Mouse (Mus musculus) ES-E14 (cell line): ENCODE results near the gene Tmed9. TPM values are rescaled to one million over a fixed set of nuclear protein-coding genes. Genes with fewer than 3 reads are reported as not detected.

Source experiments
- DNase-seq: peaks from one replicate; pipeline ENCODE4 v3.0.0-alpha.2; 2013; ENCODE audit warnings: low read depth, low spot score
- H3K27ac ChIP-seq: 2 replicates; pipeline ENCODE4 v1.5.1; 2012; ENCODE audit warnings: low read depth, mild to moderate bottlenecking, low read length, moderate library complexity, mixed read lengths; ENCODE audit not compliant: poor library complexity, insufficient read depth, severe bottlenecking
- H3K36me3 ChIP-seq: 2 replicates; pipeline ENCODE4 v1.6.1; 2012; ENCODE audit warnings: mild to moderate bottlenecking, low read length, moderate library complexity, mixed read lengths; ENCODE audit not compliant: control insufficient read depth, poor library complexity, insufficient read depth, severe bottlenecking
- H3K4me1 ChIP-seq, 2 experiments: fragments of 150-350 bp in 1 of 2; sonication (generic) in 1 of 2; 2 replicates each; pipeline ENCODE4 v1.6.1; 2012; ENCODE audit warnings: low read length in 2 of 2, mild to moderate bottlenecking in 1 of 2, mixed read lengths in 1 of 2; ENCODE audit not compliant: control insufficient read depth in 2 of 2, insufficient read depth in 2 of 2, poor library complexity in 1 of 2
- H3K4me3 ChIP-seq, 2 experiments: fragments of 150-350 bp in 1 of 2; sonication (generic) in 1 of 2; 2 replicates each; pipeline ENCODE4 v1.5.1; 2012; ENCODE audit warnings: low read length in 2 of 2, low read depth in 1 of 2, mild to moderate bottlenecking in 1 of 2, mixed read lengths in 1 of 2; ENCODE audit not compliant: insufficient read depth in 1 of 2, poor library complexity in 1 of 2, severe bottlenecking in 1 of 2
- H3K9ac ChIP-seq: 2 replicates; pipeline ENCODE4 v1.6.1; 2012; ENCODE audit warnings: low read depth, mild to moderate bottlenecking, low read length, mixed read lengths; ENCODE audit not compliant: poor library complexity, insufficient read depth, severe bottlenecking
- H3K9me3 ChIP-seq: fragments of 150-350 bp; sonication (generic); 2 replicates; pipeline ENCODE4 v1.6.1; 2012; ENCODE audit warnings: low read depth, mild to moderate bottlenecking, low read length; ENCODE audit not compliant: control insufficient read depth, insufficient read depth
- CHD2 ChIP-seq: IDR thresholded peaks from 2 replicates; pipeline ENCODE4 v1.6.1; 2014; ENCODE audit warnings: mild to moderate bottlenecking, low read depth, low read length, inconsistent platforms
- HCFC1 ChIP-seq: IDR thresholded peaks from 2 replicates; pipeline ENCODE4 v1.6.1; 2012; ENCODE audit warnings: low read length, inconsistent platforms, borderline replicate concordance; ENCODE audit not compliant: insufficient read depth
- MAFK ChIP-seq: IDR thresholded peaks from 2 replicates; pipeline ENCODE4 v1.6.1; 2014; ENCODE audit warnings: mild to moderate bottlenecking, low read depth, low read length, inconsistent platforms; ENCODE audit not compliant: insufficient read depth
- ZC3H11A ChIP-seq: IDR thresholded peaks from 2 replicates; pipeline ENCODE4 v1.6.1; 2012; ENCODE audit warnings: low read depth, mild to moderate bottlenecking, inconsistent platforms, low read length, borderline replicate concordance
- ZNF384 ChIP-seq: IDR thresholded peaks from 2 replicates; pipeline ENCODE4 v1.6.1; 2012; ENCODE audit warnings: low read depth, low read length, inconsistent platforms
- in situ Hi-C, 2 experiments: fragments of 600-800 bp; cut with MboI; formaldehyde crosslinking; loops; one replicate each; pipeline ENCODE4 v1.15.1; 2025; ENCODE audit warnings: low sequenced_read_pairs in 2 of 2, inconsistent platforms in 1 of 2; ENCODE audit not compliant: unreplicated experiment in 2 of 2
- total RNA-seq: library from RNA; depleted of rRNA; stranded (reverse); fragments of 300-350 nt; gene quantifications from 2 replicates; pipeline ENCODE4 v1.2.3, GENCODE M21; 2012

Gene Tmed9
- total RNA-seq, 1 experiment: 363 TPM

DNA sequence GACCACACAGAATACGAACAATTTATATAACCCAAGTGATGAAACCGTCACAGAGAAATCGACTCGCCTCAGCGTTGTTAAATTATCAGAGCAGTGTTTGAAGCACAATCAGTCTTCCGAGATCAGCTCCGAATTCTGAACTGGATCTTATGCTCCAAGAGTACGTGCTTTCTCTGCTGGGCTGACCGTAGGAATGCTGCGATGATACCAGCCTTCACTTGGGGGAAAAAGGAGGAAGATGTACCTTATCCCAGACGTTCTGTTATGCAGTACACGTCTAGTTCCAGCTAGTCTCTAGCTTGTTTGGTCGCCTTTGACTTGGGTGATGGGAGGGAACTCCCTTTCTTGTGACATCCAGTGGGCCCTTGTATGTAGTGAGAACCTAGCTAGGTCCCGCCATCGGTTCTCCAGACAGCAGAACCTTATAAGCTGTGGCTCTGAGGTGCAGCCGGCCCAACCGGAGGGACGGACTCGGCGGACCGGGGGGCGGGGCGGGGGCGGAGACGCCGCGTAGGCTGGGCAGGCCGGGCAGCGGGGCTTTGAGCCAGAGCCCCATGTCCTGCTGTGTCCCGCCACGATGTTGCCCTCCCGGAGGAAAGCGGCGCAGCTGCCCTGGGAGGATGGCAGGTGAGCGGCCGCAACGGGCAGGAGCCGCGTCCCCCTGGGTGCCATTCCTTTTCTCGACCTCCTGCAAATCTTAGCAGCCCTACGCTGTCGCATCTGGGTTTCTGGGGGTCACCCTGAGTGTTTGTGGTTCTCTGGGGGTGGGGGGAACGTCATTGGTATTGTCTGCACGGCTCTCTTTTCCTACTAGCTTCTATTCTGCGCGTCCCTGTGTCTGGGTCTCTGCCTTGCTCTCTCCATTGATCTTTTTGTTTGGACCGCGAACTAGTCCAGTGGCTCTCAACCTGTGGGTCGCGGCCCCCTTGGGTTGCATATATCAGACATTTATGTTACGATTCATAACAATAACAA lies 26.3 kb downstream of the Tmed9 start, which contains the start of gene B4galt7:
B4galt7 (plus strand) TSS at position 331 of the 975 bp plus-strand sequence.
- DNase-seq: peak; percentile 40
- Histone ChIP-seq H3K36me3 (peaks cover 24% of the 10 kb centered on the region), H3K27ac (no peak within 1 kb of the TSS), H3K4me3 (peak within 1 kb of the TSS; percentile 70 to 83), H3K9me3 (no peaks in the 10 kb centered on the region), H3K9ac (peak within 1 kb of the TSS; percentile 80), H3K4me1 (peaks cover 0 to 5% of the 10 kb centered on the region in 2 experiments; a peak in 1 of 4 replicates)
- 0 out of 2 replicates have a peak, but pooled peaks have one; percentile 60 for TF ChIP-seq CHD2
- peak; percentile 85 for TF ChIP-seq HCFC1
- TF ChIP-seq ZNF384: no peak
- TF ChIP-seq MAFK: no peak
- in situ Hi-C loops: no loop called here

DNA sequence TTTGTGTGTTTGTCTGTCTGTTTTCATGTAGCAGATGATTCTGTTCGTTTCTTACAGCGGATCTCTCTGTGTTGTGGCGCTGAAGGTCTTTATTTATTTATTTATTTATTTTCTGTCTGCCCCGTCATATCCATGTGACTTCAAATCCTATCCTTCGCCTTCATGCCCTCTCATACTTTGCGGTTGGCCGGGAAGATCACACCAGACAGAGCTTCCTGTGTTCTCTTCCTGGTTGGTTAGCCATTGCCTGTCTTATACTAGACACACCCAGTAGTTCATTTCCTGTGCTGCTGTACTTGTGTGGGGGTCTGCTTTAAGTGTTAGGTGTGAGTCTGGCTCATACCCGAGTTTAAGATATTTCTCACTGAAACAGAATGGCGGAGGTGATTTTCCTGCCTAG lies 27.1 kb downstream of the Tmed9 start:
- no peaks in the 10 kb centered on the region for H3K9me3 ChIP-seq
- peaks cover 19% of the 10 kb centered on the region for H3K36me3 ChIP-seq
- DNase-seq: no peak

DNA sequence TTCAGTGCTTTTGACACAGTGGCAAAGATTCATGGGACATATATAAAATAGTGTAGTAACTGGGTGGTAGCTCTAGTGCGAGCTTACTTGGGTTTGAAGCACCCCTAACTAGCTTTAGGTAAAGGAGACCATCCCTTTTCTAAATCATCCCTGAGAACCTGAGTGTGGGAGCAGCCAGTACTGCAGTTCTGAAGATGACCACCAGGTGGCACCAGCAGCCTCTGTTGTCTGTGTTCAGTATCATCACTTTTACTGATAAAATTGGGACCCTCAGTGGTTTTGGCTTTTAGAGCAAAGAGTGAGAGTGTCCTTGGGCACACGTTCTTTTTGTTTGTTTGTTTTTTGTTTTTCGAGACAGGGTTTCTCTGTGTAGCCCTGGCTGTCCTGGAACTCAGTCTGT lies 28.1 kb downstream of the Tmed9 start:
- no peak overlapping the region for H3K9ac ChIP-seq
- H3K36me3 ChIP-seq: peaks cover 12% of the 10 kb centered on the region
- peaks cover 0 to 3% of the 10 kb centered on the region in 2 experiments; a peak in 1 of 4 replicates for H3K4me1 ChIP-seq
- TF ChIP-seq MAFK (no peak), ZC3H11A (peak; percentile 37; the same call in 1 of the 2 replicates), CHD2 (no peak), HCFC1 (no peak), ZNF384 (no peak)
- no peaks in the 10 kb centered on the region for H3K9me3 ChIP-seq
- no peak overlapping the region for H3K27ac ChIP-seq
- in situ Hi-C loops: no loop called here
- DNase-seq: peak; percentile 76
- H3K4me3 ChIP-seq: no peak overlapping the region

More for the DNA sequence above, 27.1 kb downstream of the Tmed9 start:
- in situ Hi-C loops: no loop called here
- peaks cover 0 to 3% of the 10 kb centered on the region in 2 experiments; a peak in 1 of 4 replicates for H3K4me1 ChIP-seq
- H3K4me3 ChIP-seq: peak overlapping the region; percentile 70 to 83
- no peak for TF ChIP-seq MAFK
- TF ChIP-seq ZC3H11A: no peak
- no peak for TF ChIP-seq ZNF384
- no peak for TF ChIP-seq HCFC1
- no peak for TF ChIP-seq CHD2
- H3K27ac ChIP-seq: no peak overlapping the region
- 0 out of 2 replicates have a peak overlapping the region, but pooled peaks have one; percentile 80 for H3K9ac ChIP-seq

DNA sequence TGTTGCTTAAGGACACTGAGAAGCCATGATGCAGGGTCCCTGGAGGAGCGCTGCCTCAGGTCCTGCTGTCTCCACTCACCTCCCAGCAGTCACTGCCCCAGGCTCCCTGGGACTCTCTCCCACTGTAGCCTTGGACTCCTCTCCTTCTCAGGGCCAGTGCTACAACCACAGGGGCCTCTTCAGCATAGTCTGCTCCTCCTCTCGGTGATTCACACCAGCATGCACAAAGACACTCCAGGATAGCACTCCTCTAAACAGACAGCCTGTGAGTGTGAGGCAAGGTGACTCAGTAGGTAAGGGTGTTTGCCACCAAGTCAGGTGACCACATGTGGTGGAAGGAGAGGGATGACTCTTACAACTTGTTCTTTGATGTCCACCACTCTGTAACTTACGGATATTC lies 31.1 kb downstream of the Tmed9 start:
- peaks cover 0 to 3% of the 10 kb centered on the region in 2 experiments; a peak in 1 of 4 replicates for H3K4me1 ChIP-seq
- in situ Hi-C loops: no loop called here
- DNase-seq: no peak
- no peak overlapping the region for H3K9ac ChIP-seq
- H3K27ac ChIP-seq: no peak overlapping the region
- peaks cover 4% of the 10 kb centered on the region; the same call in 1 of the 2 replicates for H3K36me3 ChIP-seq
- no peaks in the 10 kb centered on the region for H3K9me3 ChIP-seq
- no peak for TF ChIP-seq HCFC1
- no peak for TF ChIP-seq CHD2
- no peak for TF ChIP-seq MAFK
- no peak for TF ChIP-seq ZNF384
- TF ChIP-seq ZC3H11A: no peak
- H3K4me3 ChIP-seq: no peak overlapping the region
